Mouse (Mus musculus): ENCODE results near the gene Ltb.

Gene Ltb

GRCm38 (mm10) chr17:35193881-35194843, at the start of gene Ltb:
Gene Ltb (plus strand): TSS chr17:35194439.
- DNase-seq (ENCODE audit: extremely low read depth, low read depth, low spot score) = no peak

GRCm38 (mm10) chr17:35146139-35146538, 48.1 kb upstream of the Ltb start:
- DNase-seq (ENCODE audit: extremely low read depth, low read depth, low spot score) = no peak

- no peak for DNase-seq (ENCODE audit: extremely low read depth, low read depth, low spot score)
Observed at GRCm38 (mm10) chr17:35147348-35147747, 46.9 kb upstream of the Ltb start.

GRCm38 (mm10) chr17:35147922-35148639, 46.2 kb upstream of the Ltb start:
- DNase-seq (ENCODE audit: extremely low read depth, low read depth, low spot score) = no peak

GRCm38 (mm10) chr17:35152121-35152520, 42.1 kb upstream of the Ltb start:
- DNase-seq (ENCODE audit: extremely low read depth, low read depth, low spot score) = no peak

- DNase-seq (ENCODE audit: extremely low read depth, low read depth, low spot score) = no peak
Observed at GRCm38 (mm10) chr17:35153077-35153476, 41.2 kb upstream of the Ltb start.

- DNase-seq (ENCODE audit: extremely low read depth, low read depth, low spot score) = no peak
Observed at GRCm38 (mm10) chr17:35153931-35154330, 40.3 kb upstream of the Ltb start.

- no peak for DNase-seq (ENCODE audit: extremely low read depth, low read depth, low spot score)
Observed at GRCm38 (mm10) chr17:35154616-35155015, 39.6 kb upstream of the Ltb start.

GRCm38 (mm10) chr17:35155451-35155850, 38.8 kb upstream of the Ltb start:
- no peak for DNase-seq (ENCODE audit: extremely low read depth, low read depth, low spot score)

- no peak for DNase-seq (ENCODE audit: extremely low read depth, low read depth, low spot score)
Observed at GRCm38 (mm10) chr17:35156461-35157200, 37.6 kb upstream of the Ltb start.

- DNase-seq (ENCODE audit: extremely low read depth, low read depth, low spot score) = no peak
Observed at GRCm38 (mm10) chr17:35157254-35157653, 37.0 kb upstream of the Ltb start.

- no peak for DNase-seq (ENCODE audit: extremely low read depth, low read depth, low spot score)
Observed at GRCm38 (mm10) chr17:35157661-35158175, 36.5 kb upstream of the Ltb start.

GRCm38 (mm10) chr17:35158850-35159593, 35.2 kb upstream of the Ltb start:
- no peak for DNase-seq (ENCODE audit: extremely low read depth, low read depth, low spot score)

- DNase-seq (ENCODE audit: extremely low read depth, low read depth, low spot score) = no peak
Observed at GRCm38 (mm10) chr17:35159638-35160037, 34.6 kb upstream of the Ltb start.

GRCm38 (mm10) chr17:35161421-35161820, 32.8 kb upstream of the Ltb start:
- no peak for DNase-seq (ENCODE audit: extremely low read depth, low read depth, low spot score)

GRCm38 (mm10) chr17:35162121-35162520, 32.1 kb upstream of the Ltb start:
- DNase-seq (ENCODE audit: extremely low read depth, low read depth, low spot score) = no peak

GRCm38 (mm10) chr17:35162730-35163129, 31.5 kb upstream of the Ltb start:
- no peak for DNase-seq (ENCODE audit: extremely low read depth, low read depth, low spot score)

GRCm38 (mm10) chr17:35163326-35164081, 30.7 kb upstream of the Ltb start:
- no peak for DNase-seq (ENCODE audit: extremely low read depth, low read depth, low spot score)

GRCm38 (mm10) chr17:35164218-35164567, 30.0 kb upstream of the Ltb start:
- DNase-seq (ENCODE audit: extremely low read depth, low read depth, low spot score) = no peak
